Comparison of ENCODE assay signal across 23 mouse cellular contexts in genomic region chr4:34081064-34081463, GRCm38 (mm10). TPM values are rescaled to one million over a fixed set of nuclear protein-coding genes. Genes with fewer than 3 reads are reported as not detected.
"Had no signal": no experiment of that assay in that cellular context is flagged by ENCODE, and none has a peak within 500 bp of the region (broad histone marks: within the 10 kb centered on the region; RNA-seq: fewer than 3 reads in every experiment).

No protein-coding gene starts in this region.

- H3K4me1 ChIP-seq: liver, embryonic 12.5 days; liver, embryonic 15.5 days; midbrain, embryonic 13.5 days; stomach, embryonic 15.5 days had no signal

- H3K9ac ChIP-seq: liver, embryonic 12.5 days; liver, embryonic 15.5 days; lung, embryonic 14.5 days; midbrain, embryonic 13.5 days; stomach, embryonic 15.5 days had no signal

- H3K4me2 ChIP-seq: liver, embryonic 12.5 days; liver, embryonic 15.5 days; lung, embryonic 14.5 days; midbrain, embryonic 13.5 days; stomach, embryonic 15.5 days had no signal

- DNase-seq: kidney, adult 18-20 months; kidney, adult 9 months; kidney, postnatal 25 days; layer of hippocampus, adult 9-11 months; lung, embryonic 14.5 days; thymus, postnatal 25 days had no signal

- H3K27me3 ChIP-seq: liver, embryonic 12.5 days; liver, embryonic 15.5 days; midbrain, embryonic 13.5 days; stomach, embryonic 15.5 days had no signal

- H3K36me3 ChIP-seq: liver, embryonic 12.5 days; liver, embryonic 15.5 days; midbrain, embryonic 10.5 days; midbrain, embryonic 13.5 days; stomach, embryonic 15.5 days had no signal

- ATAC-seq: intestine, embryonic 16.5 days; liver, embryonic 12.5 days; lung, postnatal 0 days; midbrain, embryonic 13.5 days; midbrain, embryonic 16.5 days had no signal

- H3K9me3 ChIP-seq: liver, embryonic 12.5 days; liver, embryonic 15.5 days; midbrain, embryonic 10.5 days; midbrain, embryonic 13.5 days; stomach, embryonic 15.5 days had no signal

- H3K4me3 ChIP-seq: layer of hippocampus, adult 2 months; liver, embryonic 12.5 days; liver, embryonic 15.5 days; midbrain, embryonic 10.5 days; midbrain, embryonic 13.5 days; stomach, embryonic 15.5 days had no signal

- H3K27ac ChIP-seq: kidney, postnatal 0 days; layer of hippocampus, adult 2 months; liver, embryonic 12.5 days; liver, embryonic 15.5 days; macrophage; midbrain, embryonic 10.5 days; midbrain, embryonic 13.5 days; stomach, embryonic 15.5 days had no signal

RNA-seq across cellular contexts. Expression of gene Spaca1, which starts 31.1 kb away (rescaled TPM):
- total RNA-seq: layer of hippocampus, adult 2 months; layer of hippocampus, postnatal 25 days; left cerebral cortex, adult 18-20 months; left cerebral cortex, postnatal 25 days; monocyte, adult 5-6 weeks had no signal
- polyA plus RNA-seq: large intestine, adult 2 months; macrophage; small intestine, adult 2 months had no signal
